In the genomic region with DNA sequence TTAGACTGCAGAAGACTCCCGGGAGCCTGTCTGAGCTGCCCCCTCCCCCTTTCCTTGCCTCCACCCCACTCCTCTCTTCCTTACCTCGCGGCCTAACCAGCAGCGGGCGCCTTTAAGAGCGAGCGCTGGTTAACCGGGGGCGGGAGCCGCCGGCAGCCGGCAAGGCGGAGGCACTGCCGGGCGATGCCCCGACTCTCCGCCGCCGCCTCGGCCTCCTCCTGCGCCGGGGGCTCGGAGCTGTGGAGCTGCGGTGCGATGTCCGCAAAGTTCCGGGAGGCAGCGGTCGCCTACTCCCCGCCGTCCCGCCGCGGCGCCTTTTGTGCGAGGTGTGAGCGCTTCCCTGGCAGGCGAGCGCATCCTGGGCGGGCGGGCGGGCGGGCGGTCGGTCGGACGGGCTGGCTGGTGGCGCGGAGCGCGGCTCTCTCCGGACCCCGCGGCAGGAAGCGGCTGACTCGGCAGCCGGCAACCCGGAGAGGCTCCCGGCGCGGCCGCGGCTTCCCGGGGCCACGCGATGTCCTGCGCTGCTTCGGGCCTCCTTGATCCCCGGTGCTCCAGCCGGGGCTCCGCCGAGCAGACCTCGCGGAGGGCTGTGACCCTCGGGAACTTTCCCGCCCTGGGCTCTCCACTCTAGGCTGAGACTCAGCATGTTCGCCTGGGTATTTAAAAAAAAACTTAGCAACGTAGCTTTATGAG, we compare ENCODE assay signal across 8 mouse cellular contexts. TPM values are rescaled to one million over a fixed set of nuclear protein-coding genes. Genes with fewer than 3 reads are reported as not detected.
DNase-seq lines count a peak whose midpoint lies in the region; ATAC-seq lines count a peak whose summit lies in the region.
"Had no signal": no experiment of that assay in that cellular context is flagged by ENCODE, and none has a peak within 500 bp of the region (broad histone marks: within the 10 kb centered on the region; RNA-seq: fewer than 3 reads in every experiment).

A gene (plus strand): TSS at position 109 of the 693 bp plus-strand sequence.

- H3K4me2 ChIP-seq in intestine, embryonic 16.5 days (ENCODE audit: low read depth, low read length), result peak within 1 kb of the TSS; percentile 80

- H3K27me3 ChIP-seq in intestine, embryonic 16.5 days (replicated peaks; ENCODE audit: control insufficient read depth, insufficient read depth, low read length), result no peaks in the 10 kb centered on the region

- peak within 1 kb of the TSS; percentile 76 for H3K4me3 ChIP-seq in intestine, embryonic 16.5 days (ENCODE audit: low read length)

- H3K27ac ChIP-seq in intestine, embryonic 16.5 days (ENCODE audit: low read length), result peak within 1 kb of the TSS; percentile 81

- H3K4me1 ChIP-seq in intestine, embryonic 16.5 days (ENCODE audit: control insufficient read depth, insufficient read depth, low read length), result no peaks in the 10 kb centered on the region

- no peaks in the 10 kb centered on the region for H3K36me3 ChIP-seq in intestine, embryonic 16.5 days (ENCODE audit: control insufficient read depth, insufficient read depth, low read length)

- WGBS in intestine, embryonic 16.5 days, result under 1% methylated on average over 72 of the region's 78 CpGs

- peak; percentile 70 for ATAC-seq in granulocyte monocyte progenitor cell, adult 5-6 weeks (replicated peaks; ENCODE audit: poor library complexity, severe bottlenecking)
- ATAC-seq in intestine, embryonic 16.5 days, result peak; percentile 98

- intact Hi-C loops in left cerebral cortex, postnatal 36 days (cut with DNase I), result no loop called here

- DNase-seq in adrenal gland, postnatal 14 days, result peak; percentile 81
- DNase-seq in embryo, embryonic 9.5 days (ENCODE audit: extremely low spot score), result peak; percentile 83
- peak; percentile 77 to 86 for DNase-seq in left cerebral cortex, postnatal 36 days (ENCODE audit: low spot score in 2 of 2)
- peak; percentile 84 for DNase-seq in mesoderm, embryonic 11.5 days (ENCODE audit: low read depth, low spot score)
- peak; percentile 18 for DNase-seq in skeletal muscle tissue, adult 2 months (ENCODE audit: low read depth, low spot score)

- peak within 1 kb of the TSS; percentile 84 for H3K9ac ChIP-seq in intestine, embryonic 16.5 days (ENCODE audit: low read depth, low read length)

- H3K9me3 ChIP-seq in intestine, embryonic 16.5 days (ENCODE audit: control insufficient read depth, low read length), result no peaks in the 10 kb centered on the region

RNA-seq across cellular contexts. Expression of the gene that starts here (rescaled TPM):
- 2.3 and 3.4 TPM in 2 replicates for total RNA-seq in adrenal gland, postnatal 14 days (2021)
- total RNA-seq in granulocyte monocyte progenitor cell, adult 5-6 weeks (2014; fragmentation: Nextera tagmentation), result not detected in 2 replicates
- not detected in 2 replicates for total RNA-seq in granulocyte monocyte progenitor cell, adult 5-6 weeks (2017)
- polyA plus RNA-seq in intestine, embryonic 16.5 days (2015; fragmentation: Nextera tagmentation; extraction: Ambion mirVana), result 0.42 and 0.77 TPM in 2 replicates
- 10 to 100 TPM; 14.4 to 16.7 TPM for total RNA-seq in left cerebral cortex, postnatal 36 days (2021)
- total RNA-seq: neutrophil, adult 5-6 weeks had no signal

Comparison
In these comparisons a context has a peak if more than half of its experiments do, and no peak if none do; other contexts are left out.
1. Peak in every context shown above with its lines: DNase-seq, ATAC-seq, H3K4me3 ChIP-seq and H3K27ac ChIP-seq.
2. Peak in ATAC-seq in granulocyte monocyte progenitor cell, adult 5-6 weeks; RNA of the gene not detected or under 1 TPM.
3. Peak in ATAC-seq, H3K4me3 ChIP-seq, H3K27ac ChIP-seq, H3K9ac ChIP-seq and H3K4me2 ChIP-seq in intestine, embryonic 16.5 days; RNA of the gene not detected or under 1 TPM.
4. DNase-seq: peak in every context shown above with its lines; median percentile 84 in mesoderm, embryonic 11.5 days; 83 in embryo, embryonic 9.5 days; 82 in left cerebral cortex, postnatal 36 days; 81 in adrenal gland, postnatal 14 days; 18 in skeletal muscle tissue, adult 2 months.